Mouse (Mus musculus) limb, embryonic 10.5 days (tissue): ENCODE results near the gene Mgmt. TPM values are rescaled to one million over a fixed set of nuclear protein-coding genes. Genes with fewer than 3 reads are reported as not detected.

Experiments used
- DNase-seq: peaks from one replicate; pipeline ENCODE4 v3.0.0-alpha.2; 2017; ENCODE audit warnings: low spot score
- H3K27ac ChIP-seq: fragments of 300-500 bp; sonication (generic); 2 replicates; pipeline ENCODE4 v1.5.1; 2016; ENCODE audit warnings: mild to moderate bottlenecking
- H3K27me3 ChIP-seq: fragments of 300-500 bp; sonication (generic); 2 replicates; pipeline ENCODE4 v1.6.1; 2016; ENCODE audit warnings: low read depth, mild to moderate bottlenecking; ENCODE audit not compliant: poor library complexity, severe bottlenecking
- H3K36me3 ChIP-seq: fragments of 300-500 bp; sonication (generic); 2 replicates; pipeline ENCODE4 v1.6.1; 2016; ENCODE audit warnings: mild to moderate bottlenecking, moderate library complexity
- H3K4me1 ChIP-seq: fragments of 300-500 bp; sonication (generic); 2 replicates; pipeline ENCODE4 v1.6.1; 2016
- H3K4me3 ChIP-seq: fragments of 300-500 bp; sonication (generic); 2 replicates; pipeline ENCODE4 v1.5.1; 2016; ENCODE audit warnings: mild to moderate bottlenecking, moderate library complexity
- H3K9me3 ChIP-seq: fragments of 300-500 bp; sonication (generic); replicated peaks from 2 replicates; pipeline ENCODE4 v1.6.1; 2016; ENCODE audit warnings: mild to moderate bottlenecking
- WGBS: fragments of 180-500 bp; shearing (Covaris S2); methylation state at CpG from one replicate; pipeline ENCODE4 v1.1.7; 2016; 5-methylcytosine and 5-hydroxymethylcytosine counted together
- polyA plus RNA-seq: library from polyadenylated mRNA; unstranded; fragments of >200 nt; fragmentation: Nextera tagmentation; extraction: Ambion mirVana; gene quantifications from 2 replicates; pipeline ENCODE4 v1.2.1, GENCODE M21; 2016

The Mgmt gene
- polyA plus RNA-seq, 1 experiment from 2014 or later: 4.2 TPM

GRCm38 (mm10) chr7:136920976-136921755, 26.8 kb downstream of the Mgmt start:
- no peak for DNase-seq
- Histone ChIP-seq H3K27me3 (peaks cover 28% of the 10 kb centered on the region; the same call in 1 of the 2 replicates), H3K4me3 (no peak overlapping the region), H3K9me3 (no peaks in the 10 kb centered on the region), H3K36me3 (no peaks in the 10 kb centered on the region), H3K4me1 (peaks cover 22% of the 10 kb centered on the region), H3K27ac (no peak overlapping the region)
- WGBS: 92% methylated on average over 12 of the region's 12 CpGs

DNA sequence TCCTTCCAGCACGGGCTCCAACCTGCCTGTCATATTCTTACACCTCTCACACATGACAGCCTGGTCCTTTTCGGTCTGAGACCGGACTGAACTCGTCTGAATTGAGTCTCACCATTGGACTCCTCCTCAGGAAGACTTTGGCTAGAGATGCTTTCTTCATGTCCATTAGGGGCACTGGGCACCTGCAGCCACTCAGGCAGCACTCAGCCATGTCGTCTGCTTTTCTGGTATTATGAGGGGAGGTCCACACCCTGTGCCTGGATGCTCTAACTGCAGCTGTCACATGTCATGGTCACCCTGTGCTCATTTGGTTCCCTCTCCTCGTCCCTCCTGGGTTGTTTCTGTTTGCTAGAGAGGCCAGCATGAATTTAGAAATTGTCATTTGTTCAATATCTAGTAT, 27.8 kb downstream of the Mgmt start:
- DNase-seq: no peak

DNA sequence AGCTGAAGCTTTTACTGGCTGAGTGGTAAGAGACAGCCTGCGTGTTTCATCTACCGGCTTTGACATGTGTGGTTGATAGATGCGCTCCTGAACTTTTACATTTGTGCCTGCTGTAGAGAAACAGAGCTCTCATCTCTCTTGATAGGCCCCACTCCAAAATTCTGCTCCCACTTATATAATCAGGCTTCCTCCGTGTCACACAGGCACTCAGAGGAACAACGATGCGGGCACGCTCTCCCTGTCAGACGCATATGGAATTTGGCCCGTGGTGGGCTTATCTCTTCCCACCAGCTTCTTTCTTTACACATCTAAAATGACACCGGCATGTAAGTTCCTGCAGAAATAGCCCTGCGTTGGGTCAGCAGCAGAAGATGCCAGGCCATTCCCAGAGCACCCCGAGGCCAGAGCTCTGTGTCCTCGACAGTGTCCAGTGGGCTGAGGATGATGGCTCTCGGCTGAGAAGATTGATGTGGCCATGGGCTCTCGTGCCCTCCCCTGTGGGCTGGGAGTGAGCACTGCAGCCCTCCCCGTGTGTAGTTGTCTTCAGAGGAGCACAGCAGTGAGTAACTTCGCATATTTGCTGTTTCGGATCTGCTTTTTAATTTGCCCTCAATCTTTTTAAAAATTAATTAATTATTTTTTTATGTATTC, 30.3 kb downstream of the Mgmt start:
- Histone ChIP-seq H3K9me3 (no peaks in the 10 kb centered on the region), H3K36me3 (no peaks in the 10 kb centered on the region), H3K27me3 (peaks cover 53% of the 10 kb centered on the region), H3K27ac (no peak overlapping the region), H3K4me1 (peaks cover 33% of the 10 kb centered on the region), H3K4me3 (no peak overlapping the region)
- no peak for DNase-seq
- WGBS: 68% methylated on average over 18 of the region's 18 CpGs

More for the DNA sequence above, 27.8 kb downstream of the Mgmt start:
- peaks cover 32% of the 10 kb centered on the region for H3K4me1 ChIP-seq
- no peak overlapping the region for H3K4me3 ChIP-seq
- H3K36me3 ChIP-seq: no peaks in the 10 kb centered on the region
- peaks cover 31% of the 10 kb centered on the region; the same call in 1 of the 2 replicates for H3K27me3 ChIP-seq
- H3K27ac ChIP-seq: no peak overlapping the region
- no peaks in the 10 kb centered on the region for H3K9me3 ChIP-seq
- WGBS: 82% methylated on average over 6 of the region's 6 CpGs

DNA sequence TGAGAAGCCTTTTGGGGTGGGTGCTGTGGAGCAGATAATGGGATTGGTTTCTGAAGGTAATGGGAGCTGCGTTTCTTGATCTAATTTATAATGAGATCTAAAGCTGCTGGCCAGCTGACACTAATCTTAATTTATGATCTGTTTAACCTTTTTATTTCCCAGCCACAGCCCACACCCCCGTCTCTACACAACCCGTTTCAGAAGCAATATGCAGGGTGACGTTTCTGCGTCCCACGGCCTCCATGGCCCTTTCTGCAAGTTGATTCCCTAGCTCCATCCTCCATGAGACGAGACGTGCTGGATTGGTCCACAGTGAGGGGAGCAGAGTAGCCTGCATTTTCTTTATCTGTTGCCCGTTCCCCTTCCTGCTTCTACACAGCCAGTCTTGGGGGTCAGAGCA, 31.8 kb downstream of the Mgmt start:
- Histone ChIP-seq H3K27me3 (peaks cover 59% of the 10 kb centered on the region), H3K36me3 (no peaks in the 10 kb centered on the region), H3K4me1 (peaks cover 37% of the 10 kb centered on the region), H3K27ac (no peak overlapping the region), H3K9me3 (no peaks in the 10 kb centered on the region), H3K4me3 (no peak overlapping the region)
- 21% methylated on average over 9 of the region's 9 CpGs for WGBS
- DNase-seq: no peak

DNA sequence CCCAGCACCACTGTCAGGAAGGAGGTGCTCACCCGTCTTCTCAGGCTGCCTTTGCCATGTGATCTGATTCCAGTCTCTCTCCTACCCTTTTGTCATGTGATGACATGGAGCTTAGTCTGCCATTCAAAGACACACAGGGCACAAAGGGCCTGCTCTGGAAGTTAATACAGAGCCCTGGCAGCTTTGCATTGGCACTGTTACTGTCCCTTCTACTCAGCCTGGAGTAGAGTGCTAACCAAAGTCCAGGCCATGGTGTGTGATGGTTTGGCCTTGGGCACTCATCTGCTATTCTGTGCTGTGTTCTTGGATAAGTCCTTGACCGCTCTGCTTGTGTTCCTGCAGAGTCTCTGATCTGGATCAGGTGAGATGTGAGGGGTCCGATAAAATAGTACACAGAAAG, 36.0 kb downstream of the Mgmt start:
- no peaks in the 10 kb centered on the region for H3K9me3 ChIP-seq
- H3K4me3 ChIP-seq: no peak overlapping the region
- H3K4me1 ChIP-seq: peaks cover 46% of the 10 kb centered on the region
- WGBS: 88% methylated on average over 3 of the region's 3 CpGs
- H3K27ac ChIP-seq: no peak overlapping the region
- DNase-seq: no peak
- peaks cover 40% of the 10 kb centered on the region for H3K27me3 ChIP-seq
- H3K36me3 ChIP-seq: no peaks in the 10 kb centered on the region

DNA sequence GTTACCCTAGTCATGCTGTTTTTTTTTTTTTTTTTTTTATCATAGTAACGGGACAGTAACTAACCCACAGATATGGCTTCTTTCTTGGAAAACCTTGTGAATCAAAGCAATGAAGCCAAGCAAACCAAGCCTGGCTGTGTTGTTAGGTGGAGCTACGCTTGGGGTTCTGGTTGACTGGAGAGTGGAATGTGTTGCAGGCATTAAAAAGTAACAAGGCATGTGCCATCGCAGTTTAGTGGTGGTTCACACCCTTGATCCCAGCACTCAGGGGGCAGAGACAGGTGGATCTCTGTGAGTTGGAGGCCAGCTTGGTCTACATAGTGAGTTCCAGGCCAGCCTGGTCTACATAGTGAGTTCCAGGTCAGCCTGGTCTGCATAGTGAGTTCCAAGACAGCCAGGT, 39.0 kb downstream of the Mgmt start:
- 0 out of 2 replicates have a peak, but pooled peaks cover 2% of the 10 kb centered on the region for H3K9me3 ChIP-seq
- no peak for DNase-seq
- H3K4me1 ChIP-seq: peaks cover 29% of the 10 kb centered on the region
- 91% methylated on average over 3 of the region's 3 CpGs for WGBS
- H3K36me3 ChIP-seq: no peaks in the 10 kb centered on the region
- peaks cover 28% of the 10 kb centered on the region for H3K27me3 ChIP-seq
- H3K27ac ChIP-seq: no peak overlapping the region
- H3K4me3 ChIP-seq: no peak overlapping the region

DNA sequence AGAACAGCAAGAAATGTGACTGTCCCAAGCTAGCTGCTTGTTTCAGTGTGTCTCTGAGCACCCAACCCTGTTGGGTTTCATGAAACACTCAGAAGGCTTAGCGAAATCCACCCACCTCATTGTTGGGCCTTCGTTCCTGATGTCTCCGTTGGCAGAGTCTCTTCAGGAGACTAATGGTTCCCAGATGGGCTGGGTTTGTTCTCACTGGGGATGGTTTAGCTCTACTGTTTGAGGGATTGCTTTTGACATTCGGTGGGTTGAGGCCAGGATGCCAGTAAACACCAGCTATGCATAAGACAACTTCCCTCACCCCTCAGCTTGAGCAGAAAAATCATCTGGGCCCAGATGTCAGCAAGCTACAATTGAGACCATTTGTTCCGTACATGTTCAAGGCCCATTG, 39.9 kb downstream of the Mgmt start:
- Histone ChIP-seq H3K36me3 (no peaks in the 10 kb centered on the region), H3K4me1 (peaks cover 29% of the 10 kb centered on the region), H3K27me3 (peaks cover 19% of the 10 kb centered on the region), H3K4me3 (no peak overlapping the region), H3K27ac (no peak overlapping the region), H3K9me3 (0 out of 2 replicates have a peak, but pooled peaks cover 2% of the 10 kb centered on the region)
- WGBS: 61% methylated on average over 5 of the region's 5 CpGs
- no peak for DNase-seq

GRCm38 (mm10) chr7:136934784-136935183, 40.4 kb downstream of the Mgmt start:
- H3K27me3 ChIP-seq: peaks cover 14% of the 10 kb centered on the region; the same call in 1 of the 2 replicates
- no peak overlapping the region for H3K27ac ChIP-seq
- H3K4me3 ChIP-seq: no peak overlapping the region
- no peaks in the 10 kb centered on the region for H3K36me3 ChIP-seq
- peaks cover 28% of the 10 kb centered on the region for H3K4me1 ChIP-seq
- no peak for DNase-seq
- H3K9me3 ChIP-seq: 0 out of 2 replicates have a peak, but pooled peaks cover 2% of the 10 kb centered on the region
- WGBS: 84% methylated on average over 7 of the region's 7 CpGs

GRCm38 (mm10) chr7:136938371-136938770, 44.0 kb downstream of the Mgmt start:
- 89% methylated on average over 4 of the region's 4 CpGs for WGBS
- Histone ChIP-seq H3K4me1 (peaks cover 12% of the 10 kb centered on the region), H3K36me3 (no peaks in the 10 kb centered on the region), H3K4me3 (no peak overlapping the region), H3K27me3 (0 out of 2 replicates have a peak, but pooled peaks cover 6% of the 10 kb centered on the region), H3K9me3 (0 out of 2 replicates have a peak, but pooled peaks cover 2% of the 10 kb centered on the region), H3K27ac (no peak overlapping the region)
- DNase-seq: no peak

DNA sequence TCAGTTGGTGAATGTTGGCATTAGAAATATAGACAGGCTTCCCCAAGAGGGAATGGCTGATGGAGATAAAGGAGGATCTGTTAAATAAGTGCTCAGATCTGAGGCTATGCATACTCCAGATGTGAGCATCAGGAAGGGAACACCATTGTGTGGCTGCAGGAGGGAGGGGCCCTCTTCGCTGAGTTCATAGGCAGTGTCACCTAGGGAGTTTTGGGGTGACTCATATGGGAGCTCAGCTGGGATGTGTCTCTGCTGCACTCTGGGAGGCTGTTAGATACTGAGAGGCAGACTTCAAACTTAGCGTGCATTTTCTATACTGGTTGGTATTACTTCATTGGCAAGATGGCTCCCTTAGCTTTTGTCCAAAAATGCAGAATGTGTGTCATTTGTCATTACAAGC, 48.0 kb downstream of the Mgmt start:
- DNase-seq: no peak
- no peaks in the 10 kb centered on the region for H3K36me3 ChIP-seq
- no peak overlapping the region for H3K4me3 ChIP-seq
- H3K27ac ChIP-seq: no peak overlapping the region
- H3K4me1 ChIP-seq: peaks cover 6% of the 10 kb centered on the region
- no peaks in the 10 kb centered on the region; the same call in 1 of the 2 replicates for H3K27me3 ChIP-seq
- H3K9me3 ChIP-seq: no peaks in the 10 kb centered on the region
- WGBS: 89% methylated on average over 2 of the region's 2 CpGs

GRCm38 (mm10) chr7:136943886-136944285, 49.5 kb downstream of the Mgmt start:
- WGBS: 82% methylated on average over 5 of the region's 5 CpGs
- DNase-seq: no peak
- H3K27me3 ChIP-seq: peaks cover 7% of the 10 kb centered on the region; the same call in 1 of the 2 replicates
- H3K27ac ChIP-seq: no peak overlapping the region
- no peaks in the 10 kb centered on the region for H3K36me3 ChIP-seq
- no peaks in the 10 kb centered on the region for H3K9me3 ChIP-seq
- H3K4me1 ChIP-seq: peaks cover 14% of the 10 kb centered on the region
- H3K4me3 ChIP-seq: no peak overlapping the region

DNA sequence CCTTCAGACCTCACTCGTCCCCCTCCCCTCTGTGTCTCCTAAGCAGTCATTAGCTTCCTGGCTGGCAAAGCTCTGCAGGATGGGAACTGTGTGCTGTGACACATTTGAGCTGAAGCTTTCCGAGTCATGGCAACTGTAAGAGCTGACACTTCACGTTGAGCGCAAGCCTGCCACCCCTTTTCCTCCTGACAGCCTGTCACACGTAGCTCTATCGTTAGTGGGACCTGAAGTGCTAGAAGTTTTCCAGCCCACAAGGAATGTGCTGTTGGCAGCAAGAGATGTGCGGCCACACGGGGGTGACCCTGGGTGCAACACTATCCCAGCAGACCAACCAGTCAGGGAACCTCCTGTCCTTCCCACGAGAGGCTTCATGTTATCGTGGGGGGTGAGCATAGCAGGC, 51.3 kb downstream of the Mgmt start:
- Histone ChIP-seq H3K4me3 (no peak overlapping the region), H3K9me3 (no peaks in the 10 kb centered on the region), H3K27me3 (peaks cover 7% of the 10 kb centered on the region), H3K36me3 (no peaks in the 10 kb centered on the region), H3K27ac (no peak overlapping the region), H3K4me1 (peaks cover 14% of the 10 kb centered on the region)
- no peak for DNase-seq
- 66% methylated on average over 10 of the region's 10 CpGs for WGBS

DNA sequence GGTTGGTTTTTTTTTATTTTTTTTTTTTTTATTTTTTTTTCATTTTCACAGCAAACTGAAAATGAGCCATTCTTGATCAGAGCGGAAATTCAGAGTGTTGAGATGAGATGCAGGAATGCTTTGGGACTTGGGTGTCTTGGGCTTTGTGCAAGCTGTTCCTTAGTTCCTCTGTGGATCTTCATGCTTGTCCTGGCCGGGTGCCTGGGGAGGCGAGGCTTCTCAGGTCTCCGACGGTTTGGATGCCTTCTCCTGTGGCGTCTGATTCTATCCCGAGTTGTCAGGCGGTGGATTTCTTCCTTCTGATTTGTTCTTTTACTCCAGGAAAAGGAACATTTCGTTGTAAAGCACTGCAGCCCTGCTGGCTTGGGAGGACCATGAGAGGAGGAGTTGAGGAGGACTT, 51.7 kb downstream of the Mgmt start:
- 90% methylated on average over 9 of the region's 9 CpGs for WGBS
- DNase-seq: no peak
- no peaks in the 10 kb centered on the region for H3K36me3 ChIP-seq
- H3K9me3 ChIP-seq: no peaks in the 10 kb centered on the region
- peaks cover 7% of the 10 kb centered on the region for H3K27me3 ChIP-seq
- H3K4me1 ChIP-seq: peaks cover 14% of the 10 kb centered on the region
- no peak overlapping the region for H3K4me3 ChIP-seq
- no peak overlapping the region for H3K27ac ChIP-seq
